Mouse (Mus musculus): ENCODE measurements around the gene Esr1.

Esr1 gene

GRCm38 (mm10) chr10:4694336-4694865 lies 83.0 kb downstream of the Esr1 start:
- DNase-seq (ENCODE audit: low spot score): peak; percentile 42

GRCm38 (mm10) chr10:4709915-4710314 lies 98.5 kb downstream of the Esr1 start:
- peak; percentile 44 for DNase-seq (ENCODE audit: low spot score)

GRCm38 (mm10) chr10:4711434-4711833 lies 100.0 kb downstream of the Esr1 start:
- no peak for DNase-seq (ENCODE audit: low spot score)

GRCm38 (mm10) chr10:4712061-4712908 lies 100.9 kb downstream of the Esr1 start:
- peak; percentile 28 for DNase-seq (ENCODE audit: low spot score)

GRCm38 (mm10) chr10:4713398-4713797 lies 102.0 kb downstream of the Esr1 start:
- DNase-seq (ENCODE audit: low spot score): peak; percentile 9

- DNase-seq (ENCODE audit: low spot score): peak; percentile 56
Observed at GRCm38 (mm10) chr10:4724851-4725250, 113.5 kb downstream of the Esr1 start.

GRCm38 (mm10) chr10:4726141-4726540 lies 114.7 kb downstream of the Esr1 start:
- peak; percentile 17 for DNase-seq (ENCODE audit: low spot score)

- DNase-seq (ENCODE audit: low spot score): no peak
Observed at GRCm38 (mm10) chr10:4732328-4732727, 120.9 kb downstream of the Esr1 start.

- no peak for DNase-seq (ENCODE audit: low spot score)
Observed at GRCm38 (mm10) chr10:4733987-4734386, 122.6 kb downstream of the Esr1 start.

- DNase-seq (ENCODE audit: low spot score): no peak
Observed at GRCm38 (mm10) chr10:4734942-4735341, 123.5 kb downstream of the Esr1 start.

- DNase-seq (ENCODE audit: low spot score): no peak
Observed at GRCm38 (mm10) chr10:4738311-4738710, 126.9 kb downstream of the Esr1 start.

- peak; percentile 22 for DNase-seq (ENCODE audit: low spot score)
Observed at GRCm38 (mm10) chr10:4751091-4751490, 139.7 kb downstream of the Esr1 start.

- no peak for DNase-seq (ENCODE audit: low spot score)
Observed at GRCm38 (mm10) chr10:4752977-4753376, 141.6 kb downstream of the Esr1 start.

GRCm38 (mm10) chr10:4775541-4775940 lies 164.1 kb downstream of the Esr1 start:
- no peak for DNase-seq (ENCODE audit: low spot score)

- no peak for DNase-seq (ENCODE audit: low spot score)
Observed at GRCm38 (mm10) chr10:4776007-4776713, 164.8 kb downstream of the Esr1 start.

- DNase-seq (ENCODE audit: low spot score): no peak
Observed at GRCm38 (mm10) chr10:4776714-4777090, 165.3 kb downstream of the Esr1 start.

GRCm38 (mm10) chr10:4777996-4778395 lies 166.6 kb downstream of the Esr1 start:
- no peak for DNase-seq (ENCODE audit: low spot score)

GRCm38 (mm10) chr10:4780926-4781325 lies 169.5 kb downstream of the Esr1 start:
- DNase-seq (ENCODE audit: low spot score): no peak

GRCm38 (mm10) chr10:4787003-4787628 lies 175.7 kb downstream of the Esr1 start:
- DNase-seq (ENCODE audit: low spot score): no peak

- no peak for DNase-seq (ENCODE audit: low spot score)
Observed at GRCm38 (mm10) chr10:4798268-4798808, 186.9 kb downstream of the Esr1 start.

- DNase-seq (ENCODE audit: low spot score): no peak
Observed at GRCm38 (mm10) chr10:4824366-4824765, 213.0 kb downstream of the Esr1 start.

- DNase-seq (ENCODE audit: low spot score): no peak
Observed at GRCm38 (mm10) chr10:4830592-4830991, 219.2 kb downstream of the Esr1 start.

All from embryo, embryonic 10.5 days (tissue).